Mouse (Mus musculus) thymus, postnatal 0 days (tissue): Measurements from ENCODE around the gene Lrrc45. TPM values are rescaled to one million over a fixed set of nuclear protein-coding genes. Genes with fewer than 3 reads are reported as not detected.
"Not testable (repeated sequence)": the region's sequence is repeated elsewhere in the genome, so short reads cannot be mapped to it uniquely, and the experiment has no call there.

Source experiments
- DNase-seq: peaks from one replicate; pipeline ENCODE4 v3.0.0-alpha.2; 2015; ENCODE audit warnings: low spot score
- polyA plus RNA-seq: library from polyadenylated mRNA; unstranded; fragments of >200 nt; fragmentation: Nextera tagmentation; extraction: Ambion mirVana; gene quantifications from 2 replicates; pipeline ENCODE4 v1.2.1, GENCODE M21; 2015

The Lrrc45 gene
- 32.6 and 33.5 TPM in 2 replicates for polyA plus RNA-seq

- DNase-seq: peak; percentile 99
Measured at GRCm38 (mm10) chr11:120713580-120714518, at the start of gene Lrrc45, which contains the start of gene Cenpx. Gene Lrrc45, plus strand, starts transcription at chr11:120713925. Gene Cenpx, minus strand, starts transcription at chr11:120713738.

DNA sequence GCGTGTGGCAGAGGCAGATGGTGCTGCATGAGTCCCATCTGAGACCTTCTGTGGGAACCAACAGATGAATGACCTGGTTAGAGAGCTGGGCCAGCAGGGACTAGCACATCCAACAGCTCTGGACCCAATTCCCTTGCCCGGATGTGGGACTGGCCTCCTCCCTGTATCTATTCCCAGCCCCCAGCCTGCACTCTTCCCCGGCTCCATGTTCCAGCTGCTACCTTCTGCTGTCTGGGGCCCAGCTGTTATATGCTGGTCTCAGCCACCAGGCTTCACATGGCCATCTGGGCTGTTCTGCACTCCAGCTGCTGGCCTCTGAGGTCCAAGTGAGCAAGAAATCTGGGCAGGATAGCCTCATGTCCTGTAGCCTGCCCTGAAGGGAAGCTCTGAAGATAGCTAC, 48.3 kb upstream of the Lrrc45 start:
- DNase-seq: no peak

DNA sequence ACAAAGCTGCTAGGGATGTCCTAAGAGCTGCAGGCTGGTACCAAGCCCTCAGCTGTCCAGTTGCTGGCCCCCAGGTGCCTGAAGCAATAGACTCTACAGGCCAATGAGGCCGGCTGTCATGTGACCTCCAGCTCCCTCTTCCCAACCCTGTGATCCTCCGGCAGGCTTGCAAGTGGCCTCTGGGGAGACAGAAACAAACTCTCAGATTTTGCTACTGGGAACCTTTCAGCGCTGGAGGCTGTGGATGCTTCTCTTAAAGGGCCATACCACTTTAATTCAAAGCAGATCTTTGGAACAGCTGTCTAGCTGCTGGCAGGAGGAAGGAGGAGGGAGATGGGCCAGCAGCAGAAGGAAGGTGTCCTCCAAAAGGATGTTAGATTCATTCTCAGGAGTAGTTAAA, 47.1 kb upstream of the Lrrc45 start:
- DNase-seq: no peak

- DNase-seq: peak; percentile 96
Measured at GRCm38 (mm10) chr11:120672687-120673593, 40.8 kb upstream of the Lrrc45 start, which contains the start of gene Aspscr1. Gene Aspscr1, plus strand, starts transcription at chr11:120672973.

DNA sequence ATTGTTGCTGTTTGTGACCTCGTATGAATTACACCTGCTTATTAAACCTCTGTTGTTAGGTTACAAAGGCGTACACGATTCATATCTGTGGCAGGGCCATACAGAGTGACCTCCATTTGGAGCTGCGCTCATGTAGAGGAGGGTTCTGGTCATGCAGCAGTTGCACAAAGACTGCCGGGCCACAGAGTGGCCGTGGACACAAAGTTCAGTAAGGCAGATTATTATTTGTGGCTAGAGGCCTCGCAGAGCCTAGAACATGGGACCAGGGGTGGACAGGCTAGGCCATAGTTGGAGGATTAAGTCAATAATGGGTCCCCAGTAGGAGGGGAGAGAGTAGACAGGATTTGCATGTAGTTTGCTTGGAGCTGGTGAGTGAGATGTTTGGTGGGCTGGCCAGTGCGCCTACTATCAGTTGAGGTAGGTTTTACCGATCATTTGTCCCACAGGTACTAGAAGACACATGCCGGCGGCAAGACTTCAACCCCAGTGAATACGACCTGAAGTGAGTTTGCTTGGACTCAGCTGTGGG, 40.1 kb upstream of the Lrrc45 start:
- no peak for DNase-seq

- DNase-seq: not testable (repeated sequence)
Measured at GRCm38 (mm10) chr11:120675875-120676274, 37.9 kb upstream of the Lrrc45 start.

GRCm38 (mm10) chr11:120676951-120677350, 36.8 kb upstream of the Lrrc45 start:
- no peak for DNase-seq

GRCm38 (mm10) chr11:120679909-120680308, 33.8 kb upstream of the Lrrc45 start:
- no peak for DNase-seq

DNA sequence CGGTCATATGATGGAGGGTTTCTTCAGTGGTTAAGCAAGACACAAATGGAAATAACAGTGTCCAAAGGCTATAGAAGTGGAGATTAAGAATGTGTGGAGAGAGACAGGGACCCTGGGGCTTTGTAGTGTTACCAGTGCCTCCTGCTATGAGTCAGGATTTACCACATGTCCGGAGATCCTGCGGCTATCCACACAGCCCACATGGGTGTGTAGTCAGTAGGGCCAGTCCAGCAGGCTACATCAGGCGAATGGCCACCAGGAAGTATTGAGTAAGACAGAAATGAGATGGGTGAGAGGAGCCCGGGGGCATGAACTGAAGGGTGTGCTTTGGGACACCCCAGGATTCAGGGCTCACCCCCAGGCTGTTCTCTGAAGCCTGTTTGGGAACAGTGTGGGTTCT, 31.0 kb upstream of the Lrrc45 start:
- DNase-seq: no peak

DNA sequence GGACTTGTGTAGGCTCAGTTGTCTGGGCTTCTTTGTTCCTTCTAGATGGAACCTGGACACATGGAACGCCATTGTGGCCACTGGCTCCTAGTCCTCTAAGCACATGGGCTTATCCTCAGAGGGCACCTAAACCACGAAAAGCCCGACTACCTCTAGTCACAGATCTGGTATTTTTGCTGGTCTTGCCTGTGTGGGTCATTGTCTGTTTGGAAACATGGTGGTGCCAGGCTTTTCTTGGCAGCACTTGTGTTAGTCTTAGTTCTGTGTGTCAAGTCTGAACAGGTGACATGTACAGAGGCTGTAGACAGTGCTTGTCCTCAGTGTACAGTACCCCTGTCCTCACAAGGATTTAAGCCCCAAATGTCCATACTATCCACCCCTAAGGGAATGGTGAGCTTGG, 30.2 kb upstream of the Lrrc45 start:
- no peak for DNase-seq

- DNase-seq: no peak
Measured at GRCm38 (mm10) chr11:120684086-120684485, 29.6 kb upstream of the Lrrc45 start.

- no peak for DNase-seq
Measured at GRCm38 (mm10) chr11:120684660-120685059, 29.1 kb upstream of the Lrrc45 start.

- DNase-seq: no peak
Measured at GRCm38 (mm10) chr11:120686650-120687272, 27.0 kb upstream of the Lrrc45 start.

DNA sequence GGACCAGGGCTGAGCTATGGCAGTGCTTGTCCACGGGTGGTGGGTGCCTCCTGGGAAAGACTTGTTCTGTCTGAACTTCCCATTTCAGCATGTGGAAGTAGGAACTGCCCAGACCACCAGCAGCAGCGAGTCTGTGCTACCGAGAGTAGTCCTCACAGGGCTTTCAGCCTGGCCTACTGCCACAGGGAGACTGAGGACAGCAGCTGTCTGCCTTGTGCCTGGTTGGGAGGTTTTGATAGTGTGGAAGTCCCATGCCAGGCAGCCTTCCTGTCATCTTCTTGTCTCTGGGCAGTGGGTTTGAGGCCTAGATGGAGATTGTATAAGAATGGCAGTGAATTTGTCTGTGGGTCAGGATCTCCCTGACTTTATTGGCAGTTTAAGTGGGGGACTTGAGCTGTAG, 24.4 kb upstream of the Lrrc45 start:
- no peak for DNase-seq

- DNase-seq: no peak
Measured at GRCm38 (mm10) chr11:120692471-120693011, 21.2 kb upstream of the Lrrc45 start.

GRCm38 (mm10) chr11:120693461-120693860, 20.3 kb upstream of the Lrrc45 start:
- DNase-seq: no peak

DNA sequence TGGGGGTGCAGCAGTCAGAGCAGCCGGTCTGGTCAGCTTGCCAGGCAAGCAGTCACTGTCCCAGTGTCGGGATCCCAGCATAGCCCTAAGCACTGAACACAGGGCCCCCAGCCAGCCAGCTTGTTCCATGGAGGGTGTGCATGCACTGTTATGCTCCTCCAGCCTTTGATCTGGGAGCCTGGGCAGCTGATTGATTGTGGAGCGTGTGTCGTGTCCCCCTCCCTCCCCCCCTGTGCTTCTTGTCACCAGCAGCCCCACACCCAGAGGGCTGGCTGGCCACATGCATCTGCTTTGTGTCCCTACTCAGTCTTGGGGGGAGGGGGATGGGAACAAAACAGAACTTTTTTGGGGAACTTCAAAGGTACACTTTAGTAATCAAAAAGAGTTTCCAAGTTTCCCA, 18.5 kb upstream of the Lrrc45 start:
- no peak for DNase-seq

GRCm38 (mm10) chr11:120695641-120696040, 18.1 kb upstream of the Lrrc45 start:
- no peak for DNase-seq

DNA sequence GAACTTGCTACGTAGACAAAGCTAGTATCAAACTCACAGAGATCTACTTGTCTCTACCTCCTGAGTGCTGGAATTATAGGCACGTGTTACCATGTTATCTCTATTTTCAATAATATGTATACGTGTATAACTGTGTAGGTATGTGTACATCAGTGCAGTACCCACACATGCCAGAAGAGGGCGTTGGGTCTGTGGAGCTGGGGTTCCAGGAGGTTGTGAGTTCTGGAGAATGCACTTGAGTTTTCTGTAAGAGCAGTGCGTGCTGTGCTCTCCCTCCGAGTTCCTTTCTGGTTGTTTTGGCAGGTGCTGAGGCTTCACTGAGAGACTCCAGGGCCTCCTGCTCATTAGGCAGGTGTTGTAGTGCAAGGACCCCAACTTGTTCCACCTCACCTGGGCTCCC, 17.2 kb upstream of the Lrrc45 start:
- no peak for DNase-seq

DNA sequence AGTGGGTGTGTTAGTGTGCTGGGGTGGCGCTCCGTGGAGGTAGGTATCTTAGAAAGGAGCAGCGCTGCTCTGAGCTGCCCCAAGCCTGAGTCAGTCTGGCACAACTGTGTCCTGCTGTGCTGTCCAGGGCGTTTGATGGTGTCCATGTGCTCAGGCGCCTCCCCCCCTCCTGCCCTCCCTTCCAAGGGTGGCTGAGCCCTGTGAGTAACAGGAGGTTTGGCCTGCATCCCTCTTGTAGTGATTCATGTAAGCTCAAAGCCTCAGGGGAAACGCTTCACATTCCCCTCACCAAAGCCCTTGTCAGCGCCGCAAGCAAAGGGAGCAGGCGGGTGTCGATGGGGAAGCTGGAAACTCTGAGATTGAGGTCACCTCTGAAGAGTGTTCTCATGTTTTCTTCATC, 16.0 kb upstream of the Lrrc45 start:
- no peak for DNase-seq
